Mouse (Mus musculus) embryonic fibroblast, embryonic 13.5 days (primary cell): Measurements from ENCODE around the gene B3galnt1.

Source experiments
- CTCF ChIP-seq: IDR thresholded peaks from 2 replicates; pipeline ENCODE4 v1.5.1; 2011; ENCODE audit warnings: mild to moderate bottlenecking, control low read depth, low read length, moderate library complexity, borderline replicate concordance; ENCODE audit not compliant: insufficient read depth
- POLR2A ChIP-seq: IDR thresholded peaks from 2 replicates; pipeline ENCODE4 v1.6.1; 2011; ENCODE audit warnings: low read depth, mild to moderate bottlenecking, control low read depth, low read length, moderate library complexity

- TF ChIP-seq CTCF (no peak), POLR2A (no peak)
These were observed 71.4 kb downstream of the B3galnt1 start for GRCm38 (mm10) chr3:69527384-69527783.
